Mouse (Mus musculus) splenic B cell, adult 2 months (primary cell): ENCODE results near the gene Vwa3b.

Experiments
- DNase-seq: peaks from one replicate; pipeline ENCODE4 v3.0.0-alpha.2; 2011; ENCODE audit warnings: low read depth, low spot score
- H3K27me3 ChIP-seq: 2 replicates; pipeline ENCODE4 v1.6.1; 2012; ENCODE audit warnings: mild to moderate bottlenecking, low read length, moderate library complexity, mixed read lengths; ENCODE audit not compliant: control insufficient read depth, poor library complexity, insufficient read depth, severe bottlenecking
- H3K36me3 ChIP-seq: 2 replicates; pipeline ENCODE4 v1.6.1; 2012; ENCODE audit warnings: mild to moderate bottlenecking, low read length, moderate library complexity, mixed read lengths; ENCODE audit not compliant: control insufficient read depth, poor library complexity, insufficient read depth, severe bottlenecking

The Vwa3b gene

GRCm38 (mm10) chr1:37151896-37152295, 125.5 kb downstream of the Vwa3b start:
- no peak for DNase-seq
- Histone ChIP-seq H3K27me3 (no peaks in the 10 kb centered on the region), H3K36me3 (no peaks in the 10 kb centered on the region)

- H3K36me3 ChIP-seq: no peaks in the 10 kb centered on the region
- DNase-seq: no peak
- H3K27me3 ChIP-seq: no peaks in the 10 kb centered on the region
Observed at GRCm38 (mm10) chr1:37166066-37166465, 139.7 kb downstream of the Vwa3b start.

GRCm38 (mm10) chr1:37167918-37168317, 141.5 kb downstream of the Vwa3b start:
- Histone ChIP-seq H3K27me3 (no peaks in the 10 kb centered on the region), H3K36me3 (no peaks in the 10 kb centered on the region)

GRCm38 (mm10) chr1:37177874-37178273, 151.5 kb downstream of the Vwa3b start:
- Histone ChIP-seq H3K36me3 (no peaks in the 10 kb centered on the region), H3K27me3 (no peaks in the 10 kb centered on the region)
- DNase-seq: no peak

More at GRCm38 (mm10) chr1:37167918-37168317, 141.5 kb downstream of the Vwa3b start:
- DNase-seq: no peak

GRCm38 (mm10) chr1:37179852-37180251, 153.5 kb downstream of the Vwa3b start:
- no peak for DNase-seq
- Histone ChIP-seq H3K27me3 (no peaks in the 10 kb centered on the region), H3K36me3 (no peaks in the 10 kb centered on the region)

GRCm38 (mm10) chr1:37187050-37187449, 160.7 kb downstream of the Vwa3b start:
- DNase-seq: no peak
- Histone ChIP-seq H3K36me3 (no peaks in the 10 kb centered on the region), H3K27me3 (no peaks in the 10 kb centered on the region)

GRCm38 (mm10) chr1:37194607-37195006, 168.2 kb downstream of the Vwa3b start:
- DNase-seq: no peak
- no peaks in the 10 kb centered on the region for H3K27me3 ChIP-seq
- no peaks in the 10 kb centered on the region for H3K36me3 ChIP-seq

GRCm38 (mm10) chr1:37201406-37201805, 175.0 kb downstream of the Vwa3b start:
- DNase-seq: no peak
- H3K27me3 ChIP-seq: no peaks in the 10 kb centered on the region
- H3K36me3 ChIP-seq: no peaks in the 10 kb centered on the region

GRCm38 (mm10) chr1:37207743-37208142, 181.3 kb downstream of the Vwa3b start:
- no peaks in the 10 kb centered on the region for H3K27me3 ChIP-seq
- H3K36me3 ChIP-seq: no peaks in the 10 kb centered on the region
- no peak for DNase-seq

GRCm38 (mm10) chr1:37212375-37212774, 186.0 kb downstream of the Vwa3b start:
- Histone ChIP-seq H3K27me3 (no peaks in the 10 kb centered on the region), H3K36me3 (no peaks in the 10 kb centered on the region)
- DNase-seq: no peak

- Histone ChIP-seq H3K27me3 (no peaks in the 10 kb centered on the region), H3K36me3 (no peaks in the 10 kb centered on the region)
- no peak for DNase-seq
Observed at GRCm38 (mm10) chr1:37214144-37214543, 187.7 kb downstream of the Vwa3b start, which contains the start of gene Cnga3. TSS of gene Cnga3 (plus strand) at chr1:37214434.

- no peaks in the 10 kb centered on the region for H3K36me3 ChIP-seq
- H3K27me3 ChIP-seq: no peaks in the 10 kb centered on the region
- peak; percentile 18 for DNase-seq
Observed at GRCm38 (mm10) chr1:37218386-37218785, 192.0 kb downstream of the Vwa3b start.

GRCm38 (mm10) chr1:37219593-37219992, 193.2 kb downstream of the Vwa3b start:
- no peaks in the 10 kb centered on the region for H3K27me3 ChIP-seq
- no peaks in the 10 kb centered on the region for H3K36me3 ChIP-seq
- no peak for DNase-seq

GRCm38 (mm10) chr1:37220134-37220907, 193.9 kb downstream of the Vwa3b start:
- no peaks in the 10 kb centered on the region for H3K27me3 ChIP-seq
- no peak for DNase-seq
- no peaks in the 10 kb centered on the region for H3K36me3 ChIP-seq

GRCm38 (mm10) chr1:37222002-37222401, 195.6 kb downstream of the Vwa3b start:
- DNase-seq: no peak
- no peaks in the 10 kb centered on the region for H3K36me3 ChIP-seq

GRCm38 (mm10) chr1:37230404-37230803, 204.0 kb downstream of the Vwa3b start:
- no peak for DNase-seq
- Histone ChIP-seq H3K27me3 (no peaks in the 10 kb centered on the region), H3K36me3 (no peaks in the 10 kb centered on the region)

More at GRCm38 (mm10) chr1:37222002-37222401, 195.6 kb downstream of the Vwa3b start:
- H3K27me3 ChIP-seq: no peaks in the 10 kb centered on the region
